Mouse (Mus musculus) neural tube, embryonic 12.5 days (tissue): ENCODE measurements around the gene Elmod3. TPM values are rescaled to one million over a fixed set of nuclear protein-coding genes. Genes with fewer than 3 reads are reported as not detected.

Source experiments
- ATAC-seq: fragments of 200-750 bp; cut with Nextera tagmentation; 2 replicates; pipeline ENCODE4 v1.8.0; 2017; ENCODE audit warnings: low read depth, mild to moderate bottlenecking, moderate TSS enrichment, moderate library complexity; ENCODE audit not compliant: low FRiP score
- H3K27ac ChIP-seq: fragments of 300-500 bp; sonication (generic); 2 replicates; pipeline ENCODE4 v1.5.1; 2016
- H3K27me3 ChIP-seq: fragments of 300-500 bp; sonication (generic); replicated peaks from 2 replicates; pipeline ENCODE4 v1.6.1; 2016; ENCODE audit warnings: mild to moderate bottlenecking
- H3K36me3 ChIP-seq: fragments of 300-500 bp; sonication (generic); 2 replicates; pipeline ENCODE4 v1.6.1; 2016; ENCODE audit warnings: mild to moderate bottlenecking
- H3K4me1 ChIP-seq: fragments of 300-500 bp; sonication (generic); 2 replicates; pipeline ENCODE4 v1.6.1; 2016
- H3K4me2 ChIP-seq: fragments of 300-500 bp; sonication (generic); replicated peaks from 2 replicates; pipeline ENCODE4 v1.6.1; 2016; ENCODE audit warnings: mild to moderate bottlenecking
- H3K4me3 ChIP-seq: fragments of 300-500 bp; sonication (generic); 2 replicates; pipeline ENCODE4 v1.5.1; 2016
- H3K9ac ChIP-seq: fragments of 300-500 bp; sonication (generic); 2 replicates; pipeline ENCODE4 v1.6.1; 2016; ENCODE audit warnings: mild to moderate bottlenecking
- H3K9me3 ChIP-seq: fragments of 300-500 bp; sonication (generic); 2 replicates; pipeline ENCODE4 v1.6.1; 2016; ENCODE audit warnings: mild to moderate bottlenecking
- WGBS: fragments of 180-500 bp; shearing (Covaris S2); methylation state at CpG from one replicate; pipeline ENCODE4 v1.1.7; 2016; 5-methylcytosine and 5-hydroxymethylcytosine counted together
- polyA plus RNA-seq: library from polyadenylated mRNA; unstranded; fragments of >200 nt; fragmentation: Nextera tagmentation; extraction: Ambion mirVana; gene quantifications from 2 replicates; pipeline ENCODE4 v1.2.1, GENCODE M21; 2016

The Elmod3 gene
- polyA plus RNA-seq, 1 experiment from 2014 or later = 17.2 TPM

GRCm38 (mm10) chr6:72520904-72521303 lies 77.3 kb downstream of the Elmod3 start:
- H3K36me3 ChIP-seq = no peaks in the 10 kb centered on the region
- 95% methylated on average over 5 of the region's 5 CpGs for WGBS
- H3K9ac ChIP-seq = no peak overlapping the region
- peak overlapping the region; percentile 79; the same call in 1 of the 2 replicates for H3K27ac ChIP-seq
- no peak overlapping the region for H3K4me3 ChIP-seq
- H3K4me1 ChIP-seq = peaks cover 29% of the 10 kb centered on the region
- H3K27me3 ChIP-seq = no peaks in the 10 kb centered on the region
- no peaks in the 10 kb centered on the region for H3K9me3 ChIP-seq
- H3K4me2 ChIP-seq = no peak overlapping the region
- no peak for ATAC-seq

GRCm38 (mm10) chr6:72519892-72520663 lies 78.1 kb downstream of the Elmod3 start:
- Histone ChIP-seq H3K9me3 (no peaks in the 10 kb centered on the region), H3K27me3 (no peaks in the 10 kb centered on the region), H3K36me3 (no peaks in the 10 kb centered on the region), H3K4me2 (peak overlapping the region; percentile 48), H3K4me3 (no peak overlapping the region), H3K27ac (peak overlapping the region; percentile 79), H3K9ac (no peak overlapping the region), H3K4me1 (peaks cover 29% of the 10 kb centered on the region)
- ATAC-seq = peak; percentile 90
- WGBS = 5% methylated on average over 10 of the region's 10 CpGs

- H3K27ac ChIP-seq = peak overlapping the region; percentile 79
- no peak overlapping the region for H3K4me3 ChIP-seq
- 21% methylated on average over 8 of the region's 8 CpGs for WGBS
- peak overlapping the region; percentile 36; the same call in 1 of the 2 replicates for H3K9ac ChIP-seq
- no peaks in the 10 kb centered on the region for H3K36me3 ChIP-seq
- H3K27me3 ChIP-seq = no peaks in the 10 kb centered on the region
- peak; percentile 65 for ATAC-seq
- H3K4me2 ChIP-seq = peak overlapping the region; percentile 48
- H3K9me3 ChIP-seq = no peaks in the 10 kb centered on the region
- H3K4me1 ChIP-seq = peaks cover 29% of the 10 kb centered on the region
Measured at GRCm38 (mm10) chr6:72519303-72519702, 78.9 kb downstream of the Elmod3 start.

- Histone ChIP-seq H3K36me3 (no peaks in the 10 kb centered on the region), H3K9me3 (no peaks in the 10 kb centered on the region), H3K4me2 (peak overlapping the region; percentile 48; the same call in 1 of the 2 replicates), H3K4me3 (no peak overlapping the region), H3K4me1 (peaks cover 30% of the 10 kb centered on the region), H3K27me3 (no peaks in the 10 kb centered on the region), H3K9ac (no peak overlapping the region), H3K27ac (peak overlapping the region; percentile 79)
- ATAC-seq = no peak
- WGBS = 86% methylated on average over 1 of the region's 1 CpGs
Measured at GRCm38 (mm10) chr6:72518842-72519241, 79.4 kb downstream of the Elmod3 start.

Other genes starting within 250 kb of the Elmod3 start
- 12.8 and 12.9 TPM in 2 replicates for gene Tmem150a, start 243.0 kb downstream of the Elmod3 start, polyA plus RNA-seq
- gene Rnf181, start 231.5 kb downstream of the Elmod3 start, polyA plus RNA-seq = 108 and 109 TPM in 2 replicates
- 17.3 and 18.7 TPM in 2 replicates for gene Vamp5, start 217.9 kb downstream of the Elmod3 start, polyA plus RNA-seq
- gene Vamp8, start 207.7 kb downstream of the Elmod3 start, polyA plus RNA-seq = 31.8 and 34.6 TPM in 2 replicates
- 22.5 and 26.8 TPM in 2 replicates for gene Ggcx, start 184.1 kb downstream of the Elmod3 start, polyA plus RNA-seq
- gene Mat2a, start 158.9 kb downstream of the Elmod3 start, polyA plus RNA-seq = 379 and 423 TPM in 2 replicates
- 0.34 and 0.96 TPM in 2 replicates for gene Sh2d6, start 76.7 kb downstream of the Elmod3 start, polyA plus RNA-seq
- 11.6 and 13.7 TPM in 2 replicates for gene Capg, start 54.0 kb downstream of the Elmod3 start, polyA plus RNA-seq
- 5.1 and 6.1 TPM in 2 replicates for gene Retsat, start 62 bp upstream of the Elmod3 start, polyA plus RNA-seq
- 35.8 and 36.7 TPM in 2 replicates for gene Tgoln1, start 18.6 kb upstream of the Elmod3 start, polyA plus RNA-seq
- 17.4 and 18.6 TPM in 2 replicates for gene Tcf7l1, start 190.8 kb upstream of the Elmod3 start, polyA plus RNA-seq